Mouse (Mus musculus) ES-CJ7 (cell line): ENCODE results near the gene Lilrb4a.
"Not testable (repeated sequence)": the region's sequence is repeated elsewhere in the genome, so short reads cannot be mapped to it uniquely, and the experiment has no call there.

ENCODE experiments used
- DNase-seq: peaks from one replicate; pipeline ENCODE4 v3.0.0; 2011; ENCODE audit warnings: low read depth, low spot score

Lilrb4a gene

DNA sequence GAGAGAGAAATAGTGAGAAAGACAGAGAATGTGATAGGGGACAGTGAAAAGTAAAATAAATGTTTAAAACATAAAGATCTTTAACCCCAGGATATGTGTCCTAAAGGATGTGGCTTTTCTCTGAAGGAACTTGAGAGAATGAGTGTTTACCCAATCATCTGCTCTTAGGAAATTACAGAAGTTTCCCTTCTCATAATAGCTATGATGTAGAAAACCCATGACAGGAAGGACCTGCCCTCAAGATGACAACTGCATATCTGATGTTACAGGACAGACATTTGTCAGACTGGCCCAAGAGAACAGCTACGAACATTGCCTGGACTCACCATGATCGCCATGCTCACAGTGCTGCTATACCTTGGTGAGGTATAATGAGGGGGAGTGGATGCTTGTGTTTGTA is at the start of gene Lilrb4a:
Gene Lilrb4a (plus strand): TSS at position 266 of the 400 bp plus-strand sequence.
- not testable (repeated sequence) for DNase-seq

DNA sequence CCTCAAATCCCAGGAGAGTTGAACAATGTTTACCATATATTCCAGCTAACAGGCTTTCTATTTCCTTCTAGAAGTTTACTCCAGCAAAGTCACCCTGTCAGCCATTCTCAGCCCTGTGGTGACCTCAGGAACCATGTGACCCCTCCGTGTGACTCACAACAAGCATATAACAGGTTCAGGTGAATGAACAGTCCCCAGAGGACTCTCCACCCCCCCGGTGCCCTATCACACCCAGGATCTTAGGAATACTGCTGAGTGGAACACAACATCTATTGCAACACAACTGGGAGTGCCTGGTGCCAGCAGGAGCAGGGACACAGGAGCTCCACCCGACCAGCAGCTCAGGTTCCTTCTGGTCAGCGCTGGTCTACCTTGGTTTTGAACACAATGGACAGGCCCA is 39.1 kb upstream of the Lilrb4a start:
- DNase-seq, result no peak

DNA sequence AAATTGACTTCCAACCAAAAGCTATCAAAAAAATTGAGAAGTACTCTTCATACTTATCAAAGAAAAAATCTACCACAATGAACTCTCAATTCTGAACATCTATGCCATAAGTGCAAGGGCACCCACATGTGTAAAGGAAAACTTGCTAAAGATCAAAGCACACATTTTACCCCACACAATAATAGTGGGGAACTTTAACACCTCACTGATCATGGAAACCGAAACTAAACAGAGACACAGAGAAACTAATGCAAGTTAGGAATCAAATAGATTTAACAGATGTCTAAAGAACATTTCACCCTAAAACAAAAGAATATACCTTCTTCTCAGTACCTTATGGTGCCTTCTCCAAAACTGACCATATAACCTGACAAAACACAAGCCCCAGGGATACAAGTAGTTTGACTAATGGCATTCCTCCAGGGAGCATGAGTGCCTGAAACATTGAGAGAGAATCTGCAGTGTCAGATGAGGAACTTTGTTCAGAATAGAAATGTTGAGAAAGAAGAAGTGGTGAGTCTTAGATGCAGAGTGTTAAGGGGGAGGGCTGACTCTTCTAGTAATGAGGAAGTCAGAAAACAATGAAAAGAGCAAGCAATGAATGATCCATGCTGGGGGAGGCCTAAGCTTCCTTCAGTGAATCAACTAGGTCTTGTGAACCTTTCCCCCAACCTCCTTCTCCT is 37.0 kb upstream of the Lilrb4a start:
- no peak for DNase-seq

DNA sequence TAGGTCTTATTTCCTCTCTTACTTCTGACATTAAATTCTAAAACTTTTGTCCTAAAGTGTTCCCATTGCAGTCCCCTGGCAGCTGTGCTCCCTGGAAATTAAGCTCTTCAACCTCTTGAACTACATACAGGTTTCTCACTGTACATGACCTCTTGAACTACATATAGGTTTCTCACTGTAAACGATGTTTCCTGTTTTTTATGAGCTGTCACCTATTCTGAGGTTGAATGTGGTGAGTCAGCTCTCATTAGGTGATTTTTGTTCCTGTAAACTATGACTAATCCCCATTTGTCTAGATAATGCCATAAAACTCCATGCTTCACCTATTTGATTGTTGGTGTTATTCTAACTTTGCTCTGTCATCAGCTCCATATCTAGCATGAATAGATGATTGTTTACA is 36.4 kb upstream of the Lilrb4a start:
- DNase-seq, result no peak

DNA sequence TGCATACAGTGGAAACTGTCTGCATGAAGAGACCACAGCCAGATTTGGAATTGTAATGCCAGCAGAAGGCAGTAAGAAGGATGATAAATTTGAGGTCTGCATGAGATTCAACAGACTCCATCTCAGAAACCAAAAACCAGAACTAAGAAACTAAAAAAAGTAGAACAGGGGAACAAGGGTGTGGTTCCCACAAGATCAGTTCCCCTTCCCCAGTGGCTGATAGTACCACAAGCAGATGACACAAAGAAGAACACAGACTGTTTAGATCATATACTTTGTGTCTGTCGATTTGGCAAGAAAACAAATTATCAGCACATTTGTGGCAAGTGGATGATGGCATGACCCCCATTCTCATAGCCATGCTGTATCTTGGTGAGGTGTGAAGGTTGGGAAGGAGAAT is 35.0 kb upstream of the Lilrb4a start:
- no peak for DNase-seq

DNA sequence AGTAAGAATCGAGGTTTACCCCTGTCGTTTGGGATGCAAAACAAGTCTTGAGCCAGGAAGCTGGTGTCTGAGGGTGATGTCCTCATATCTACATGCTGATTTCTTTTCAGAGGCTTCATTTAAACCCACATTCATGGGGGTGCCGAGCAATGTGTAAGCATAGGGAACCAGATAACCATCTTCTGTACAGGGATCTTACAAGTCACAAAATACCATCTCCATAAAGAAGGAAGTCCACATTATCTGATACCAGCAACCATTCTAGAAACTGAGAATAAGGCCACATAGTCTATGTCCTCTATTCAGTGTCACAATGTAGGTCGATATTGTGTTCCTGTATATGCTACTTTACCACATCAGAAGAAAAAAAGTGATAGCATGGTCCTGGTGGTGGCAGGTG is 34.4 kb upstream of the Lilrb4a start:
- no peak for DNase-seq

DNA sequence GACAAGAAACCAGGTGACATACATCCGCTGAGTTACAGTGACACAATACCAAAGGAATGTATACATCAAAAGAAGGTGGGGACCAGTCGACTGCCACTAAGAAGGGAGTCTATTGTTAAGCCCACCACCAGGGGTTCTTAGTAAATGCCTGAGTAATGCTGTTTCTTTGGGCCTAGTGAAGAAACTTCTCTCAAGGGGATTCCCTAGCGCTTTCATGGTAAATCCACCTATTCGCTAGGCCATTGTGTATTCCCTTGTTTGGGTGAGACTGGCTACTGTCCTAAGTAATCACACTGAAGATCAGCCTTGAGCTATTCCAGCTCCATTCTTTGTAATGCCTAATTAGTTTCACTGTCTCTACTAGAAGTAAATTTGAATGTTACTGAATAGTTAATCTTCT is 27.0 kb upstream of the Lilrb4a start:
- DNase-seq, result peak; percentile 95

DNA sequence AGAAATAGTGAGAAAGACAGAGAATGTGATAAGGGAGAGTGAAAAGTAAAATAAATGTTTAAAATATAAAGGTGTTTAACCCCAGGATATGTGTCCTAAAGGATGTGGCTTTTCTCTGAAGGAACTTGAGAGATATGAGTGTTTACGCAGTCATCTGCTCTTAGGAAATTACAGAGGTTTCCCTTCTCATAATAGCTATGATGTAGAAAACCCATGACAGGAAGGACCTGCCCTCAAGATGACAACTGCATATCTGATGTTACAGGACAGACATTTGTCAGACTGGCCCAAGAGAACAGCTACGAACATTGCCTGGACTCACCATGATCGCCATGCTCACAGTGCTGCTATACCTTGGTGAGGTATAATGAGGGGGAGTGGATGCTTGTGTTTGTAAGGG is 10.4 kb upstream of the Lilrb4a start, which contains the start of the genes Gm49339 and Lilr4b:
Gene Gm49339 (plus strand): TSS at position 216 of the 400 bp plus-strand sequence.
Gene Lilr4b (plus strand): TSS at position 236 of the 400 bp plus-strand sequence.
- not testable (repeated sequence) for DNase-seq

DNA sequence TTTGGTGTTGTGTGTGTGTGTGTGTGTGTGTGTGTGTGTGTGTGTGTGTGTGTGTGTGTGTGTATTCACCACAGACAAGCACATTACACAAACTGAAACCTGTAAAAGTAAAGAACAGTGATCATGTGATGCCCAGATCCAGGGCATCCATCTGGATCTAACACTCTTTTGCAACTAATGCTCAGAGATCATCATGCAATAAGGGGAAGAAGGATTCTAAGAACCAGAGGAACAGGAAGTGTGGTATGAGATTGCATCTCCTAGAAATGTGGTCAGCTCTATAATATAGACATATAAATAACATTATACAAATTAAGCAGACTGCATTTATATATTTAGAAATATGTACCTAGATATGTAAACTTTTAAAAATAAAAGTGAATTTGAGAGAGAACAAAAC is 29.3 kb downstream of the Lilrb4a start:
- DNase-seq, result no peak

DNA sequence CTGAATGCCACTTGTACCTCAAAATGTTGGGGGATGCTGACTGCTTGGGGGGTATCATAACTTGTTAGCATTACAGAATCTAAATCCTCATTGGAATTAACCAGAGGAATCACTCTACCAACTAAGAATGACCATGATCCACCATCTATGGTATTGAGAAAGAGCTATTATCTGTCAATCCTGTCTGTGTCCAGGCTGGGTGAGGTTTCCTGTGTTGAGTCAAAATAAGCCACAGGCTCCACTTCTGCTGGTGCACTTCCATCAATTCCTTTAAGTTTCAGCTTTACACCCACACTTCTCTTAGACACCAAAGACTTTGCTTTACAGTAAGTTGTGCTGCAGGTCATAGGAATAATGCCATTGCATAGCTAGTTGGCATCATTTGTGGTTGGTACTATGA is 30.7 kb downstream of the Lilrb4a start:
- no peak for DNase-seq

DNA sequence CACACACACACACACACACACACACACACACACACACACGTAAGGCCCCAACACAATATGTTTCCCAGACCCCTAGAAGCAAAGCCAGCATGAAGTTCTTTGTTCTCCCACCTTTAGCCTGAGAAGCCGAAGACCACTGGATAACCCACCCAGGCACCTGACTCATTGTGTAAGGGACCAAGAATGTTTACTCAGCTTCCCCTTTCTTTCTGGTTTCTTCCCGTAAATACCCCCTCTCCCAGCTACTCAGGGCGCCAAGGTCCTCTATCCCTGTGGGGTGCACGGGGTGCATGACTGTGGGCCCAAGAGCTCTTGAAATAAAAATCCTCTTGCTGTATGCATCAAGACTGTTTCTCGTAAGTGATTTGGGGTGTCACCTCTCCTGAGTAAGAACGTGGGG is 35.3 kb downstream of the Lilrb4a start:
- no peak for DNase-seq

DNA sequence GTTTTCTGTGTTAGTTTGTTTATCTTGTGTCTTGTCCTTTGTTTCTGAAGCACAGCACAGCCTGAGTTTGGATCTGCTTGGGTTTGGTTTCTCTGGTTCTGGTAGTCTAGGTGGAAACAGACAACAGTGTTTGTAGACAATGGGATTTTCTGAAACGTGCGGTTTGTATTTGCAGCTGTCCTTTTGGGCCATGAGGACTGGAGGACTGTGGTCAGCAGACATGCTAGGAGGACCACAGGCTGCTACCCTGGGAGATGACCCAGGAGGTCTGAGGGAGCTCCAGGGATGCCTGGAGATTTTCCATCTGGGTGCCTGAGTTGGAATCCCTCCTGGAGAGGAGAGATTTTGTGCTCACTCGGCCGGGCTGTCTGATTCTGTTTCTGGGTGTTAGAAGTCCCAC is 35.9 kb downstream of the Lilrb4a start:
- DNase-seq, result no peak

DNA sequence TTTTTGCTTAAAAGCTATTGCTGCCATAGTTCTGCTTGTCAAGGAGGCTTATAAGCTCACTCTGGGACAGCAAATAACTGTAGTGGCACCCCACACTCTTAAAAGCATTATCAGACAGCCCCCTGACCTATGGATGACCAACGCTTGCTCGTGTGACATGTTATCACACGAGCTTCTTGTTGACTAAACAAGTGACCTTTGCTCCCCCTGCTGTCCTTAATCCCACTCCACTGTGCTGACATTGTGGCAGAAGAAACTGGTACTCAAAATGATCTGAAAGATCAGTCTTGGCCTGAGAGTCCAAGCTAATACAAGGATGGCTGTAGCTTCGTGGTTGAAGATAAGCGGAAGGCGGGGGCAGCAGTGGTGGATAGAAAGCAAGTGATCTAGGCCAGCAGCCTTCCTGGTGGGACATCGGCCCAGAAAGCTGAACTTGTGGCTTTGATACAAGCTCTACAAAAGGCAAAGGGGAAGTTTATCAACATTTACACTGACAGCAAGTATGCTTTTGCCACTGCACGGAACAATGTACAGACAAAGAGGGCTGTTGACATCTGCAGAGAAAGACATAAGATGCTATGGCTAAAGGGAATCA is 38.2 kb downstream of the Lilrb4a start:
- DNase-seq, result no peak

DNA sequence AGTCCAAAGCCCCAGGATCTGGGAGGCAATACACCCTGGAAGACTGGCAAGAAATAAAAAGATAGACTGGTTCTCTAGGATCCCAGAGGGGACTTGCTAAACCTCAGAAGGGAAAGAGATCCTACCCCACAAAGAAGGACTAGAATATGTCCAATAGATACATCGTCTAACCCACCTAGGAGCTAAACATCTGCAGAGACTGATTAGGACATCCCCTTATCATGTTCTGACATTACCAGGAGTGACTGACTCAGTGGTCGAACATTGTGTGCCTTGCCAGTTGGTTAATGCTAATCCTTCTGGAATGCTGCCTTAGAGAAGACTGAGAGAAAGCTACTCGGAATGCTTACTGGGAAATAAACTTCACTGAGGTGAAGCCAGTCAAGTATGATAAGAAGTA is 38.7 kb downstream of the Lilrb4a start:
- DNase-seq, result no peak

DNA sequence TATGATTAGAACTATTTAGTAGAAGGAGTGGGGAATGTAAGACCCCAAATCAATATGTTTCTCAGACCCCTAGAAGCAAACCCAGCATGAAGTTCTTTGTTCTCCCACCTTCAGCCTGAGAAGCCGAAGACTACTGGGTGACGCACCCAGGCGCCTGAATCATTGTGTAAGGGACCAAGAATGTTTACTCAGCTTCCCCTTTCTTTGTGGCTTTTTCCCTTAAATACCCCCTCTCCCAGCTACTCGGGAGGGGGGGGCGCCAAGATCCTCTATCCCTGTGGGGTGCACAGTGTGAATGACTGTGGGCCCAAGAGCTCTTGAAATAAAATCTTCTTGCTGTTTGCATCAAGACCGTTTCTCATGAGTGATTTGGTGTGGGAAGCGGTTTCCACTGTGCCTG is 40.1 kb downstream of the Lilrb4a start:
- no peak for DNase-seq
